Mouse (Mus musculus): Measurements from ENCODE around the gene Bglap. TPM values are rescaled to one million over a fixed set of nuclear protein-coding genes. Genes with fewer than 3 reads are reported as not detected.
A peak's percentile ranks its signal among the peaks of the same experiment; 100 is the strongest.

Gene Bglap
- polyA plus RNA-seq, 1 experiment from 2014 or later: 0.84 TPM

- H3K27ac ChIP-seq: peak overlapping the region; percentile 99
- peaks cover 39% of the 10 kb centered on the region for H3K4me1 ChIP-seq
- WGBS: 56% methylated on average over 12 of the region's 12 CpGs
- no peaks in the 10 kb centered on the region for H3K27me3 ChIP-seq (ENCODE audit: poor library complexity, severe bottlenecking)
- H3K4me3 ChIP-seq: peak overlapping the region; percentile 94; the same call in 1 of the 2 replicates
- peaks cover 43% of the 10 kb centered on the region for H3K36me3 ChIP-seq (replicated peaks)
- no peaks in the 10 kb centered on the region for H3K9me3 ChIP-seq
- no peak for DNase-seq (ENCODE audit: extremely low spot score, low spot score)
Observed at GRCm38 (mm10) chr3:88334029-88334658, 50.1 kb downstream of the Bglap start.

Other genes starting within 250 kb of the Bglap start
- 9.4 and 11.1 TPM in 2 replicates for gene Mef2d, start 242.1 kb downstream of the Bglap start, polyA plus RNA-seq (2016; fragmentation: Nextera tagmentation; extraction: Ambion mirVana)
- gene Rhbg, start 129.8 kb downstream of the Bglap start, polyA plus RNA-seq (2016; fragmentation: Nextera tagmentation; extraction: Ambion mirVana): 0.37 and 0.38 TPM in 2 replicates
- gene Gm38392, start 97.3 kb downstream of the Bglap start, polyA plus RNA-seq (2016; fragmentation: Nextera tagmentation; extraction: Ambion mirVana): 0.14 TPM in 1 of 2 replicates, not detected in the other
- gene Tsacc, start 87.5 kb downstream of the Bglap start, polyA plus RNA-seq (2016; fragmentation: Nextera tagmentation; extraction: Ambion mirVana): 14.3 TPM in 2 replicates
- 874 and 908 TPM in 2 replicates for gene Cct3, start 87.3 kb downstream of the Bglap start, polyA plus RNA-seq (2016; fragmentation: Nextera tagmentation; extraction: Ambion mirVana)
- 114 and 124 TPM in 2 replicates for gene Glmp, start 59.4 kb downstream of the Bglap start, polyA plus RNA-seq (2016; fragmentation: Nextera tagmentation; extraction: Ambion mirVana)
- gene Tmem79, start 48.3 kb downstream of the Bglap start, polyA plus RNA-seq (2016; fragmentation: Nextera tagmentation; extraction: Ambion mirVana): 2.7 and 3.3 TPM in 2 replicates
- 81.7 and 85.6 TPM in 2 replicates for gene Smg5, start 48.2 kb downstream of the Bglap start, polyA plus RNA-seq (2016; fragmentation: Nextera tagmentation; extraction: Ambion mirVana)
- 1.1 and 1.2 TPM in 2 replicates for gene Paqr6, start 19.9 kb downstream of the Bglap start, polyA plus RNA-seq (2016; fragmentation: Nextera tagmentation; extraction: Ambion mirVana)
- 0.10 and 0.24 TPM in 2 replicates for gene Bglap3, start 11.7 kb downstream of the Bglap start, polyA plus RNA-seq (2016; fragmentation: Nextera tagmentation; extraction: Ambion mirVana)
- gene Bglap2, start 5.8 kb downstream of the Bglap start, polyA plus RNA-seq (2016; fragmentation: Nextera tagmentation; extraction: Ambion mirVana): not detected in 2 replicates
- 177 and 181 TPM in 2 replicates for gene Pmf1, start 25.9 kb upstream of the Bglap start, polyA plus RNA-seq (2016; fragmentation: Nextera tagmentation; extraction: Ambion mirVana)
- gene Slc25a44, start 40.7 kb upstream of the Bglap start, polyA plus RNA-seq (2016; fragmentation: Nextera tagmentation; extraction: Ambion mirVana): 17.9 and 20.0 TPM in 2 replicates
- gene Sema4a, start 76.7 kb upstream of the Bglap start, polyA plus RNA-seq (2016; fragmentation: Nextera tagmentation; extraction: Ambion mirVana): 5.9 and 6.7 TPM in 2 replicates
- 11.6 and 11.8 TPM in 2 replicates for gene Lmna, start 125.5 kb upstream of the Bglap start, polyA plus RNA-seq (2016; fragmentation: Nextera tagmentation; extraction: Ambion mirVana)
- gene Mex3a, start 147.9 kb upstream of the Bglap start, polyA plus RNA-seq (2016; fragmentation: Nextera tagmentation; extraction: Ambion mirVana): 27.4 and 28.6 TPM in 2 replicates
- 2.8 and 4.0 TPM in 2 replicates for gene Rab25, start 163.8 kb upstream of the Bglap start, polyA plus RNA-seq (2016; fragmentation: Nextera tagmentation; extraction: Ambion mirVana)
- 172 and 174 TPM in 2 replicates for gene Lamtor2, start 168.6 kb upstream of the Bglap start, polyA plus RNA-seq (2016; fragmentation: Nextera tagmentation; extraction: Ambion mirVana)
- 73.4 and 77.4 TPM in 2 replicates for gene Ubqln4, start 169.3 kb upstream of the Bglap start, polyA plus RNA-seq (2016; fragmentation: Nextera tagmentation; extraction: Ambion mirVana)
- gene Ssr2, start 191.4 kb upstream of the Bglap start, polyA plus RNA-seq (2016; fragmentation: Nextera tagmentation; extraction: Ambion mirVana): 174 and 188 TPM in 2 replicates
- gene Arhgef2, start 221.5 kb upstream of the Bglap start, polyA plus RNA-seq (2016; fragmentation: Nextera tagmentation; extraction: Ambion mirVana): 79.3 and 92.6 TPM in 2 replicates

Data from forebrain, embryonic 10.5 days (tissue).